Mouse (Mus musculus) adrenal gland, postnatal 36 days (tissue): ENCODE measurements at regions not wholly inside any gene's neighbourhood (a gene's known extent, or its start where the extent isn't known, plus 50 kb on each side); places are given as distances from the start of the nearest gene placed in this dataset.

Source experiments
- DNase-seq, 2 experiments: peaks; one replicate each; pipeline ENCODE4 v3.0.0; 2021; ENCODE audit warnings: mixed read lengths in 1 of 2

DNA sequence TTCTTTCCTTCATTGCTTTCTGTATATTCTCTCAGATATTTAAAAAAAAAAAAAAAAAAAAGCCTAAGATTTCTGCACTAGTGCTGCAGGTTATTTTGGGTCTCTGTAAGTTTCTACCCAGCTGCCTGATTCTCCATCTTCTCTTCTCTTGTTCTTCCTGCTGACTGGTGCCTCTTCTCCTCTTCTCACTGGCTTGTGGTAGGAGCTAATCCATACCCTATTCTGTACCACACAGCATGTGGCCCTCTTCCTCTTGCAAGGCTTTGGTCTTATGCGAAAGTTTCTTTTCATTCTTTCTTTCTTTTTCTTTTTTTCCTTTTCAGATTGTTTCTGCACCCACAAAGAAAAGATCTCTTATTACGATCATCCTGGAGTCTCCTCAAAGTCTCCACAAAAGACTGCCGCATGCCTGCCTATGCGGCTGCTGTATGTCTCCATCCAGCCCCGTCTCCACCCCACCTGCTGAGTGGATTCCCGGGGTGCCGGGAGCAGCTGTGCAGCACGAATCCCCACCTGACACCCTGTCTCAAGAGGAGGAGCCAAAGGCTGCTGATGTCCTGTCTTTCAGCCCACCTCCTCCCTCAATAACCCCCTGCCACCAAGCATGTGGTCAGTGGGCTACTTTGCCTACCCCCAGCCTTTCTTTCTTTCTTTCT is 66.3 kb downstream of the Ythdf1 start:
- DNase-seq, result no peak

DNA sequence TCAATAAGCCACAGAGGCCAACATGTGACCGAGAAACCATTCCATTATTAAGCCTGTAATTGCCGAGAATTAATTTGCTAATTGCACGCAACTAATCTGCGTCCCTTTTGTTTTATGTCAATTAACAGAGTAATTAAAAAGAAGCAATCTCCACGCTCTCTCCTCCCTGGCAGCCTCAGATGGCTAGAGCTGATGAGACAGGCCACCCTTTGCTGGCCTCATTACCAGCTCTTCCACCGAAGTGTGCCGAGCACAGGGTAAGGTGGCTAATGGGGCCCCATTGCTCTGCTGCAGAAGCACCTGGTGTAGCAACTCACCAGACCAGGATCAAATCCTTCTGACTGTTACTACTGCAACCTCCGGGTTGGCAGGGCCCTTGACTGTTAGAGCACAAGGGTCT is 70.8 kb upstream of the Bhlhe23 start:
- no peak for DNase-seq

DNA sequence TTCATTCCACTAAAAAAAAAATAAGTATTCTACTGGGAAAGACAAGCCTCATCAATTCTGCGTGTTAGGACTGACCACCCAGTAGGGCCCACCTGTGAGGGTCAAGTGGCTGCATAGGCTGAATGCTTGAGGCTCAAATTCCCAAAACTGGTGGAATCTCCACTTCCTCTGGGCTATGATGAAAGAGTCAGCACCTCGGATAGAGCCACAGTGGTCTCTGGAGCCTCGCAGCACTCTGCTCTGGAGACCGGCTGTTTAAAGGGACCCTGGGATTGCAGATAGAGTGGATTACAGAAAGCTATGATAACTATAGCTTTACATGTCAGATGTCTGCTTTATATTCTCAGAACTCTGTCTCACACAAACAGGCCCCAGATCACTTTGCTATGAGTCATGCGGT is 68.3 kb upstream of the Bhlhe23 start:
- DNase-seq, result no peak

DNA sequence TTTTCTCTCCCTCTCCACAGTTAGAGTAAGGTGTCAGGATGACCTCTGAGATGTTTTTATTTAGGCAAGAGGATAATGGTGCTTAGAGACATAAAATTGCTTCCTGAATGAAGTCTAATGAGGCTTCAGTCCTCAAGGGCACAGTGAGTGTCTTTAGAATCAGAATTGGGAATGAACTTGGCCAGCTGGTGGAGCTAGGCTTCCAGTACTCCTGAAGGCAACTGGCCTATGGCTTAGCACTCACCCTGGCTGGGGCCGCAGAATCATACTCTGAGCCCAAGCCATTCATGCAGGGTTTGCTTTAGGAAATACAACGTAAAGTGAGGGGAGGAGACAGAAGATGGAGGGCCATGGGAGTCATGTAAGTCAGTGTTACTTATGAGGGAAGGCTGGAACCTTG is 67.0 kb upstream of the Bhlhe23 start:
- DNase-seq, result no peak

DNA sequence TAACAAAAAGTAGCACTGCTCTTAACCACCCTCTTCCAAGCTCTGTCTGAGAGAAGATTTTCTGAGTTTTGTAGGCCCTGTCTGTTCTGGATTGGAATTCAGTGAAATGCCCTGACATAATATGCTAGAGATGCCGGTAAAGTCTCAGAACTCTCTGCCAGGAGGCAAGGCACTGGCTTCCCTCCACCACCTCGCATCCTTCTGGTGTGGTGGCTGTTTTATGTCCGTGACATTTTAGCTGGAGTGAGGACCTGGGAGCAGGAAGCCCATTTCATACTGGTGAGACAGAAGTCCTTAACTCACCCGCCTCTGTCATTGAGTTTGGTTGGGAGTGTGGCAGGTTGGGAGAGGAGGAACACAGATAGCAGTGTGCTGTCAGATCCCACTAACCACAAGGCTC is 62.4 kb upstream of the Bhlhe23 start:
- peak; percentile 46 to 49 for DNase-seq

DNA sequence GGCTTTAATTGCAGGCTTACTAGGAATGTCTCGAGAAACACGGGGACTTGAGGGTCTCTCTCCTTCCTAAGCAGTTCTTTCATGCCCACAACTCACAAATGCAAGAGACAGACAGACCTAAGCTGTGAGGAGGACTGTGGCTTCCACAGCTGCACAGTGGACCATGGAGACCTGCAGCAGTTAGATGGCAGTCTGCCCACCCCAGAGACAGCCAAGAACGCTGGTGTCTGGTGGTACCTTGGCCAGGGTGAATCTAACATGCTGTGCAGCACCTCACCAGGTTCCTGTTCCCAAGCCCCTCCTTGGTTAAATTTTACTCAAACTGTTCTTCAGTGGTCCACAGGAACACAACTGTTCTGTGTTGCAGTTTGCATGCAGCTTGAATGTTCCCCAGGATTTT is 61.3 kb upstream of the Bhlhe23 start:
- DNase-seq, result no peak

DNA sequence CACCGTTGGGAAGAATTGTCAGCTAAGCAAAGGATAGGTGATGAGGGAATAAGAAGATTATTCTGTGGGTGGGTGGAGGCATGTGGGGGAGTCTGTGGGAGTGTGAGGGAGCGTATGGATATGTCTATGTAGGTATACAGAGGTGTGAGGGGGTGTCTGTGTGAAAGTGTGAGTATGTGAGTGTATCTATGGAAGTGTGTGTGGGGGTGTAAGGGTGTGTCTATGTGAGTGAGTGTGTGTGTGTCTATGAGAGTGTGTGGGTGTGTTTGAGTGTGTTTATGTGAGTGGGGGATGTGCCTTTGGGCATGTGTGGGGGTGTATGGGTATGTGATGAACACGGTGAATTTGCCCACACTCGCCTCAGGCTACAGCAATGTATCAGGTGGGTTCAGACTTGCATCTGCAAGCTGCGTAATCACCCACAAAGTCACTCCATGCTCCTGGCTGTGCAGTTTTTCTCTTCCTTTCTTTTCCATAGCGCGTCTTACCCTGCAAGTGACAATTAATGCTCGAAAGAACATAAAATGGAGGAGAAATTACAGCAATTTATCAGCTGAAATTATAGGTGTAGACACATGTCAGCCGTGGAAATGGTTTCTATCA is 60.7 kb upstream of the Bhlhe23 start:
- DNase-seq, result no peak

DNA sequence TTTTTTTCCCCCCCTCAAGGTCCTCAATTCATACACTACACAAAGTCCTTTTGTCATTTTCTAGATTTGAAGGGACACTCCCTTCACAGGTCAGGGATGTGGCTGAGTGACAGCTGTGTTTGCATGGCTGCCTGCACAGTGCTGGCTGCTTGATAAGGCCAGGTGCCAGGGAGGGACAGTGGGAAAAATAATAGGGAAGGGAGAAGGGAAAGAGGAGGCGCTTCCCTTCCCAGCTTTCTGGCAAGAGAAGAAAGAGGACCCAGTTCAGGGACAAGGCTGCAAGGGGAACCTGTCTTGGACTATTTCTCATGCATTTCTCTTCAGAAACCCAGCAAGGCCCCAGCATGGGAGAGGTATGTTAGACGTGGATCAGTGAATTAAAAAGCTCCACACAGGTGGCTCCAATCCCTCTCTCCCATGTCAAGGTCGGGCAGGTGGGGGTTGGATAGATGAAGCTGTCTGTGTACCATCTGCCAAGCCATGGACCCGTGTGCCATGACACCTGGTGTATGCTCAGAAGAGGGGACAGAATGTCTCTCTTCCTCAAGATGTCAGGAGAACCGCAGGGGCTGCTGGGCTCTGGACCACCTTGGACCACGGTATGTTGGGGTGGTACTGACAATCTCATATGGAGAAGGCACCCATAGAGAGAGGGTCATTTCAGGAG is 59.4 kb upstream of the Bhlhe23 start:
- DNase-seq, result peak; percentile 42 to 45

DNA sequence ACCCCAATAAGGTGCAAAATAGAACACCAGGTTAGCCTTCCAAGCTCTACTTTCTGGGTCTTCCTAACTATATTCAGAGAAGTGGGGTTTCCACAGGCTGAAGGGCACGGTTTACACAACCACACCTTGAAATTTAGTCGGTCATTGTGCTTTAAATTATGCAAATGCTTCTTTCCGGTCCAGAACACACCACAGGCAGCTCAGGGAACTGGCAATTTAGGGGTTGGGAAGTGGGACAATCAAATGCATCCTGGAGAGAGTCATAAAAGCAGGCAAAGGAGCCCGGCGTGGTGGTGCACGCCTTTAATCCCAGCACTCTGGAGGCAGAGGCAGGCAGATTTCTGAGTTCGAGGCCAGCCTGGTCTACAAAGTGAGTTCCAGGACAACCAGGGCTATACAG is 56.0 kb upstream of the Bhlhe23 start:
- DNase-seq, result no peak

DNA sequence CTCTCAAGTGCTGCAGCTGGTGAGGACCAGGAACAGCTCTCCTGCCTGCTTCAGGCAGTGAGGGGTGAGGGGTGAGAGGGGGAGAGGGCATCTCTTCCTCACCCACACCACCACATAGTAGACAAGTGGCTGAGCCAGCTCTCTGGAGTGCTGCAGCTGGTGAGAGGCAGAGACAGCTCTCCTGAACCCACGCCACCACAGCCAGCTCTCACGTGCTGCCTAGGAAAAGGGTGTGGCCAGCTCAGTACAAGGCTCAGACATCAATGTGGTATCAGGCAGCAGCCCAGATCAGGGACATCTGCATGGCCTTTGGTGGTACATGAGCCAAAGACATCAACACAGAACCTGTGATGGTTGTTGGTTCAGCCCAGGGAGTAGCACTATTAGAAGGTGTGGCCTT is 53.9 kb upstream of the Bhlhe23 start:
- DNase-seq, result no peak

DNA sequence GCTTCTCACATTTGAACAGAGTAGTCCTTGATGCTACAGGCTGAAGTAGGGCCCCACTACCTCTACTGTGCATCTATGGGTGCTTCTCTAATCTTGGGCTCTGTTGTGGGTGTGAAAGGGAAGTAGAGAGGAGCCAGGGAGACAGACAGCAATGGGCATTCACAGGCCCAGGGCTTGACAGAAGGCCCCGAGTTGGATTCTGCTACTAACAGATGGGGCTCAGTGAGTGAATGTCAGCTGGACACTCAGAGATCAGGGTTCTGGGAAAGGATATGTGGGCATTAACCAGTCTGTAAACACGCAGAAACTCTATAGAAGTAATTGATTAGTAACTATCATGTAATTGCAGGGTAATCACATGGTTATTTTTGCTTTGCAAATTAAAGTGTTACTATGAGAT is 51.4 kb upstream of the Bhlhe23 start:
- DNase-seq, result no peak

DNA sequence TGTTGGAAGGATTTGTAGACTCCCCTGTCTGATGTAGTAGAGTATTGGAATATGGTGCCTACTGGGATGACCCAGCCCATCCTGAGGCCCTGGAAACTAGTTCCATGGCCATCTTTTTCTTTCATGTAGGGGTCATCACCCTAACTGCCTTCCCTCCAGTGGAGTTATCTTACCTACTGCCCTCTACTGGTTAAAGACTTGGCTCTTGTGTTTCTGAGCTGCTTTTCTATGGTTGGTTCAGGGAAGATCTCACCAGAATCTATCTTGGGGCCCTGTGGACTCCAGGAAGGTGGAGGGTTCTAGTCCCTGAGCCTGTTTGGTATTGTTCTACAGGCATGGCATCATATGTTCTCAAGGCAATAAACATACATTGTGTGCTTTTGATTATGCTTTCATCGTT is 50.0 kb upstream of the Bhlhe23 start:
- no peak for DNase-seq
